Mouse (Mus musculus) natural killer cell, adult 2 months (primary cell): ENCODE measurements around the gene Shroom3.

Experiments
- DNase-seq, 2 experiments: peaks; one replicate each; pipeline ENCODE4 v3.0.0; 2022; ENCODE audit warnings: low spot score in 2 of 2

The Shroom3 gene

GRCm38 (mm10) chr5:92751488-92751887 is 68.3 kb downstream of the Shroom3 start:
- no peak for DNase-seq

GRCm38 (mm10) chr5:92755241-92755775 is 72.1 kb downstream of the Shroom3 start:
- DNase-seq: no peak

- DNase-seq: no peak
Observed at GRCm38 (mm10) chr5:92759156-92759745, 76.0 kb downstream of the Shroom3 start.

- no peak for DNase-seq
Observed at GRCm38 (mm10) chr5:92760542-92760941, 77.3 kb downstream of the Shroom3 start.

GRCm38 (mm10) chr5:92761615-92762353 is 78.5 kb downstream of the Shroom3 start:
- no peak for DNase-seq

GRCm38 (mm10) chr5:92762425-92762824 is 79.2 kb downstream of the Shroom3 start:
- DNase-seq: no peak

- DNase-seq: no peak
Observed at GRCm38 (mm10) chr5:92763546-92763952, 80.3 kb downstream of the Shroom3 start.

GRCm38 (mm10) chr5:92766301-92766700 is 83.1 kb downstream of the Shroom3 start:
- DNase-seq: no peak

GRCm38 (mm10) chr5:92767194-92767777 is 84.1 kb downstream of the Shroom3 start:
- DNase-seq: no peak

GRCm38 (mm10) chr5:92767857-92768291 is 84.6 kb downstream of the Shroom3 start:
- DNase-seq: no peak

GRCm38 (mm10) chr5:92773821-92774220 is 90.6 kb downstream of the Shroom3 start:
- DNase-seq: no peak

- DNase-seq: no peak
Observed at GRCm38 (mm10) chr5:92774419-92774818, 91.2 kb downstream of the Shroom3 start.

- DNase-seq: no peak
Observed at GRCm38 (mm10) chr5:92774893-92775292, 91.7 kb downstream of the Shroom3 start.

- no peak for DNase-seq
Observed at GRCm38 (mm10) chr5:92778395-92778794, 95.2 kb downstream of the Shroom3 start.

GRCm38 (mm10) chr5:92781082-92781481 is 97.8 kb downstream of the Shroom3 start:
- DNase-seq: no peak

GRCm38 (mm10) chr5:92784037-92784860 is 101.0 kb downstream of the Shroom3 start:
- DNase-seq: no peak

GRCm38 (mm10) chr5:92785870-92786436 is 102.7 kb downstream of the Shroom3 start:
- no peak for DNase-seq

- no peak for DNase-seq
Observed at GRCm38 (mm10) chr5:92788990-92789389, 105.8 kb downstream of the Shroom3 start.

- no peak for DNase-seq
Observed at GRCm38 (mm10) chr5:92796089-92796990, 113.1 kb downstream of the Shroom3 start.

- no peak for DNase-seq
Observed at GRCm38 (mm10) chr5:92797981-92798380, 114.7 kb downstream of the Shroom3 start.
